Mouse (Mus musculus) lung, postnatal 0 days (tissue): ENCODE measurements at regions not wholly inside any gene's neighbourhood (a gene's known extent, or its start where the extent isn't known, plus 50 kb on each side); places are given as distances from the start of the nearest gene placed in this dataset.

Experiments used
- CTCF ChIP-seq: IDR thresholded peaks from 2 replicates; pipeline ENCODE4 v1.5.1; 2016; ENCODE audit warnings: antibody characterized with exemption, mild to moderate bottlenecking
- EP300 ChIP-seq: IDR thresholded peaks from 2 replicates; pipeline ENCODE4 v1.6.1; 2016; ENCODE audit warnings: antibody characterized with exemption, mild to moderate bottlenecking, control low read depth

DNA sequence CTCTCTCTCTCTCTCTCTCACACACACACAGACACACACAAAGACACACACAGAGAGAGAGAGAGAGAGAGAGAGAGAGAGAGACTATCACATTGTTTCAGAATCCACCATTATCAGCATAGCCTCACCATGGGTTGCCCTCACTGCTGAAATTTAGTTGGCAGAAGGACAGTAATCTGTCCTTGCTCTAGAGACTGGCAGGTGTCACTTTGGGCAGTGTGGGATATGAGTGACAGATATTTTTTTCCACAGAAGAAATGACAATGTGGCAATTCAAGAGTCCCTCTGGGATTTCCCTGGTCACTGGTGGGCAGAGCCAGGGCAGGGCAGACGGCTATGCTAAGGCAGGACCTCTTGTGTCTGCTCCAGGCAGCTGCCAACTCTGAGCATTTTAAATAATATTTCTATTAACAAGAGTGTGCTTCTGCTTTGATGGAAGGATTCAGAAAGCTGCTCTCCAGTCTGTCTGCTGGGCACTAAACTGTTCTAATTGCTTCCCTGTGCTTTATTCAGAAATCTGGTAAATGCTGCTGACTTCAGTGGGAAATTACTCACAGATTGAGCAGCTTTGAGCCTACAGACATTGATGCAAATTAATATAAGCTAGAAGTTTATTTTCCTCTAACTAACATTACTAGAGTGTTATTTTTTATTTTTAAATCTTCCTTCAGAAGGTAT is 243.5 kb downstream of the Fign start:
- TF ChIP-seq CTCF, result no peak
- TF ChIP-seq EP300, result no peak
